Mouse (Mus musculus): ENCODE measurements at regions not wholly inside any gene's neighbourhood (a gene's known extent, or its start where the extent isn't known, plus 50 kb on each side); places are given as distances from the start of the nearest gene placed in this dataset.

DNA sequence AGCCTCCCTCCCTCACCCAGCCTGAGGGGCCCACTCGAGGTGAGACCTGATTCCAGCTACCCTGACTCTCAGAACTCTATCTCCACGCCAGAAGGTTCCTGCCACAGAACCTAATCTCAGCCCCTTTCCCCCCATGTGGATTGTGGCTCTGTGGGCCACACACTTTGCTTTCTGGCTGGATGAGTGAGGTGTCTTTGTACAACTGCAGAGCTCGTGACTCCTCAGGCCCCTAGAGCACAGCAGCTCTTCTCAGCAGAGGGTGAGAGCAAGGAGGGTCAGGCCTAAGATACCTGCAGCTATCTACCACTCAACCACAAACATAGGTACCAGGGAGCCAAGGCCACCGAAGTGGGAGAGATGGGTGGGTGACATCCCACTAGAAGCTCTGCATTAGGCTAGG is 93.2 kb downstream of the Fam53a start:
- no peaks in the 10 kb centered on the region for H3K36me3 ChIP-seq (ENCODE audit: control insufficient read depth, insufficient read depth, low read length)
- 78% methylated on average over 4 of the region's 4 CpGs for WGBS
- H3K4me3 ChIP-seq (ENCODE audit: insufficient read depth, low read depth, low read length): no peak overlapping the region
- H3K4me1 ChIP-seq (ENCODE audit: control insufficient read depth, insufficient read depth, low read length): no peaks in the 10 kb centered on the region
- H3K27ac ChIP-seq (ENCODE audit: insufficient read depth, low read depth, low read length): no peak overlapping the region
- TF ChIP-seq CTCF (conservative IDR thresholded peaks at IDR 0.05; ENCODE audit: insufficient read depth, insufficient read length, low read depth, low read length) (no peak), POLR2A (IDR thresholded peaks at IDR 0.05; ENCODE audit: low read depth, low read length) (no peak)
- no peak for DNase-seq
- 0 out of 2 replicates have a peak, but pooled peaks cover 2% of the 10 kb centered on the region for H3K27me3 ChIP-seq (replicated peaks; ENCODE audit: control insufficient read depth, insufficient read depth, low read length)

GRCm38 (mm10) chr5:33535145-33536010 is 94.1 kb downstream of the Fam53a start:
- no peaks in the 10 kb centered on the region for H3K27me3 ChIP-seq (replicated peaks; ENCODE audit: control insufficient read depth, insufficient read depth, low read length)

DNA sequence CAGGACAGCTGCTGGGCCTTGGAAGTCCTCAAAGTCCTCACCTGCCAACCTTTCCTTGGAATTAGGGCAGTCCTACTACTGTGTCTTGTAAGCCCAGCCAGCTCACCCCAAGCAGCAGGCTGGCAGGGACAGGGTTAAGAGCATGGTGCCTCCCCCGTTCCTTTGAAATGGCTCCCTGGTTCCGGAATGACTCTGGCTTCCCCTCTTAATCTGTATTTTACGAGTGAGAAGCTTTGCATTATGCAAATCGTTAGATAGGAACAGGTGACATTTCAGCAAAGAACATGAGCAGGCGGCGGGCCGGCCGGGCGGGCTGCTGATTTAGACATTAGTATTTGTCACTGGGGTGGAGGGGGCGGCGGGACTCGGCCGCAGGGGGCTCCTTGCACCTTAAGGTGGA is 95.1 kb downstream of the Fam53a start:
- WGBS: 17% methylated on average over 13 of the region's 13 CpGs
- no peak overlapping the region for H3K27ac ChIP-seq (ENCODE audit: insufficient read depth, low read depth, low read length)
- H3K27me3 ChIP-seq (replicated peaks; ENCODE audit: control insufficient read depth, insufficient read depth, low read length): no peaks in the 10 kb centered on the region
- H3K4me1 ChIP-seq (ENCODE audit: control insufficient read depth, insufficient read depth, low read length): no peaks in the 10 kb centered on the region
- no peaks in the 10 kb centered on the region for H3K36me3 ChIP-seq (ENCODE audit: control insufficient read depth, insufficient read depth, low read length)
- H3K4me3 ChIP-seq (ENCODE audit: insufficient read depth, low read depth, low read length): no peak overlapping the region
- DNase-seq: no peak
- TF ChIP-seq POLR2A (IDR thresholded peaks at IDR 0.05; ENCODE audit: low read depth, low read length) (no peak), CTCF (conservative IDR thresholded peaks at IDR 0.05; ENCODE audit: insufficient read depth, insufficient read length, low read depth, low read length) (no peak)

More at GRCm38 (mm10) chr5:33535145-33536010, 94.1 kb downstream of the Fam53a start:
- H3K4me1 ChIP-seq (ENCODE audit: control insufficient read depth, insufficient read depth, low read length): no peaks in the 10 kb centered on the region
- TF ChIP-seq POLR2A (IDR thresholded peaks at IDR 0.05; ENCODE audit: low read depth, low read length) (no peak), CTCF (conservative IDR thresholded peaks at IDR 0.05; ENCODE audit: insufficient read depth, insufficient read length, low read depth, low read length) (no peak)
- 29% methylated on average over 21 of the region's 21 CpGs for WGBS
- H3K27ac ChIP-seq (ENCODE audit: insufficient read depth, low read depth, low read length): no peak overlapping the region
- H3K36me3 ChIP-seq (ENCODE audit: control insufficient read depth, insufficient read depth, low read length): no peaks in the 10 kb centered on the region
- no peak overlapping the region for H3K4me3 ChIP-seq (ENCODE audit: insufficient read depth, low read depth, low read length)
- no peak for DNase-seq

DNA sequence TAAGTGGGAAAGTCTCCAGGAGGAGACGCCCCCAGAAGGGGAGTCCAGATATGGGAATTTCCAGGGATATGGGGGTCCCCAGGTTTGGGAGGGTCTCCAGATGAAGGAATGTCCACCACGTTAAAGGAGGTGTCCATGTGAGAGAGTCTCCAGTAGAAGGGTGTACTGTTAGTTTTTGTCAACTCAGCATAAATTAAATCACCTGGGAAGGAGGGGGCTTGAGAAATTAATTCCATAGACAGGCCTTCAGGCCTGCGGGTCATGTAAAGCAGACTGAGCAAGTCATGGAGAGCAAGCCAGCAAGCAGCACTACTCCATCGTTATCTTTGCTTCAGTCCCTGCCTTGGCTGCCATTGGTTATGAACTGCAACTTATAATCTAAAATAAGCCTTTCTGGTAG is 96.2 kb downstream of the Fam53a start:
- Histone ChIP-seq H3K4me1 (ENCODE audit: control insufficient read depth, insufficient read depth, low read length) (no peaks in the 10 kb centered on the region), H3K4me3 (ENCODE audit: insufficient read depth, low read depth, low read length) (no peak overlapping the region), H3K36me3 (ENCODE audit: control insufficient read depth, insufficient read depth, low read length) (no peaks in the 10 kb centered on the region), H3K27me3 (replicated peaks; ENCODE audit: control insufficient read depth, insufficient read depth, low read length) (no peaks in the 10 kb centered on the region), H3K27ac (ENCODE audit: insufficient read depth, low read depth, low read length) (no peak overlapping the region)
- TF ChIP-seq POLR2A (IDR thresholded peaks at IDR 0.05; ENCODE audit: low read depth, low read length) (no peak), CTCF (conservative IDR thresholded peaks at IDR 0.05; ENCODE audit: insufficient read depth, insufficient read length, low read depth, low read length) (no peak)
- WGBS: 93% methylated on average over 4 of the region's 4 CpGs
- no peak for DNase-seq

DNA sequence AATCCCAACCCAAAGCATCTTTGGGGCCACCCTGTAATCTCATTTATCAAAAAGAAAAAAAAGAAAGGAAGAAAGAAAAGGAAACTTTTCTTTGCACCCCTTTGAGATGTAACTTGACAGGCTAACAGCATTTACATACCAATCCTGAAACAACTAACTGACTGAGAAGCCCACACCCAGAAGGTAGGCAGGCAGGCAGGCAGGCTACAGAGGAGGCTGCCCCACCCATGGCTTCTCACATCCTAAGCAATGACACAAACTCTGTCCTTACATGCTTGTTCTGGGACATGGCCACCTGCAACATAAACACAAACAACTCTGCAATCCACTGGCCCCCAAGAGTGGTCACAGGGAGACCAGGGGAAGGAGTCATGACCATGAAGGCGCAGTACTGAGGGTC is 97.5 kb upstream of the Nkx1-1 start:
- 100% methylated on average over 1 of the region's 1 CpGs for WGBS

DNA sequence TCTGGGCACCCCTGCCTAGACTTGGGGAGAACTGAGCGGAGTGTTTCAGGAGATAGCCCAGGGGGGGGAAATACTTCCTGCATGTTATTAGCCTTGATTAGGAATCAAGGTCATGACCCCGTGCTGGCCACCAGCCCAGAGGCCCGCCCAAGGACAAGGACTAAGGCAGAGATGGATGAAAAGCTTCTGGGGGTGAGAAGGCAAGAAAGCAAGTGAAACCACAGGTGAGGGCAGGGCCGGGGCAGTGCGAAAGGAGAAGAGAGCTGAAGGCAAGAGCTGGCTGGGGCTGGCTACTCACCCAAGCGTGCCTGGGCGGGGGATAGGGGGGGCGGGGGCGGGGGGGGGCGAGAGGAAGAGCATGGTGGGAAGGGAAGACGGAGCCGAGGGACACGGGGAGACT is 96.0 kb upstream of the Nkx1-1 start:
- H3K27me3 ChIP-seq (replicated peaks; ENCODE audit: control insufficient read depth, insufficient read depth, low read length): no peaks in the 10 kb centered on the region
- H3K36me3 ChIP-seq (ENCODE audit: control insufficient read depth, insufficient read depth, low read length): no peaks in the 10 kb centered on the region
- no peak for DNase-seq
- no peaks in the 10 kb centered on the region for H3K4me1 ChIP-seq (ENCODE audit: control insufficient read depth, insufficient read depth, low read length)
- WGBS: 14% methylated on average over 11 of the region's 13 CpGs
- no peak for TF ChIP-seq POLR2A (IDR thresholded peaks at IDR 0.05; ENCODE audit: low read depth, low read length)
- H3K27ac ChIP-seq (ENCODE audit: insufficient read depth, low read depth, low read length): no peak overlapping the region
- no peak overlapping the region for H3K4me3 ChIP-seq (ENCODE audit: insufficient read depth, low read depth, low read length)

More for the DNA sequence above, 97.5 kb upstream of the Nkx1-1 start:
- Histone ChIP-seq H3K4me1 (ENCODE audit: control insufficient read depth, insufficient read depth, low read length) (no peaks in the 10 kb centered on the region), H3K27me3 (replicated peaks; ENCODE audit: control insufficient read depth, insufficient read depth, low read length) (no peaks in the 10 kb centered on the region), H3K27ac (ENCODE audit: insufficient read depth, low read depth, low read length) (no peak overlapping the region), H3K36me3 (ENCODE audit: control insufficient read depth, insufficient read depth, low read length) (no peaks in the 10 kb centered on the region), H3K4me3 (ENCODE audit: insufficient read depth, low read depth, low read length) (no peak overlapping the region)
- no peak for TF ChIP-seq POLR2A (IDR thresholded peaks at IDR 0.05; ENCODE audit: low read depth, low read length)
- no peak for TF ChIP-seq CTCF (conservative IDR thresholded peaks at IDR 0.05; ENCODE audit: insufficient read depth, insufficient read length, low read depth, low read length)
- DNase-seq: no peak

DNA sequence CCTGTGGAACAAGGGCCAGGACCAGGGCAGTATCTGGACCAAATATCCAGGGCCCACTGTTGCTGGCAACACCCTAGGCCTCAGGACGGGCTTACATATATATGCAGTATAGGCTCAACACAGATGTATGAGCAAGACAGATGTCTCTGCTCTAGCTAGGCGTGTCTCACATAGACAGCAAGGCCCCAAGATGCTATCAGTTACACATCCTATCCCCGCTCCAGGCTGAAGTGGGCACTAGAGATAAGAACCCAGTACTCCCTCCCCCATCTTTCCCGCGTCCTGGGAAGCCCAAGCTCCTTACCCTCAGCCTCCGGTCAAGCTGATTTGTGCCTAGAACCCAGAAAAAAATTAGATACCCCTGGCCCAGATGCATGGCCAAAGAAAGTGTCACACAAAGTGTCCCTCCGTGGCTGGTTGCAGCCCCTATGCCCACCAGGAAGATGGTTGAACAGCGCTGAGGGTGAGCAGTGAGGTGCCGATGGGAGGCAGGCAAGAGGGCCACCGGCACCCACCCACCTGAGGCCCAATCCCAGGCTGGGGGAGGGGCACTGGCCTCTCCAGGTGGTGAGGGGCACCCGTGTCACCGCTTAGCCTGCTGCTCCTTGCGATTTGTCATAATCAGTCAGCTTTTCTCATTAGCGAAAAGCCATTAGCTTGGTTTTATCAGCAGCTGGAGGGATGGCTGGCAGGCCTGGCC is 95.3 kb upstream of the Nkx1-1 start:
- DNase-seq: no peak
- no peaks in the 10 kb centered on the region for H3K4me1 ChIP-seq (ENCODE audit: control insufficient read depth, insufficient read depth, low read length)
- no peaks in the 10 kb centered on the region for H3K27me3 ChIP-seq (replicated peaks; ENCODE audit: control insufficient read depth, insufficient read depth, low read length)
- WGBS: 62% methylated on average over 14 of the region's 14 CpGs
- H3K27ac ChIP-seq (ENCODE audit: insufficient read depth, low read depth, low read length): no peak overlapping the region
- no peak for TF ChIP-seq POLR2A (IDR thresholded peaks at IDR 0.05; ENCODE audit: low read depth, low read length)
- no peak for TF ChIP-seq CTCF (conservative IDR thresholded peaks at IDR 0.05; ENCODE audit: insufficient read depth, insufficient read length, low read depth, low read length)
- H3K4me3 ChIP-seq (ENCODE audit: insufficient read depth, low read depth, low read length): no peak overlapping the region
- no peaks in the 10 kb centered on the region for H3K36me3 ChIP-seq (ENCODE audit: control insufficient read depth, insufficient read depth, low read length)

Data from kidney, adult 2 months (tissue).